Mouse (Mus musculus) ES-Bruce4 (cell line): Measurements from ENCODE around the gene 1700113H08Rik.

Experiments used
- EP300 ChIP-seq: IDR thresholded peaks from 2 replicates; pipeline ENCODE4 v1.6.1; 2011; ENCODE audit warnings: low read depth, low read length; ENCODE audit not compliant: insufficient read depth
- POLR2A ChIP-seq: IDR thresholded peaks from one replicate; pipeline ENCODE4 v1.8.1; 2011; ENCODE audit warnings: low read length; ENCODE audit not compliant: insufficient read depth

DNA sequence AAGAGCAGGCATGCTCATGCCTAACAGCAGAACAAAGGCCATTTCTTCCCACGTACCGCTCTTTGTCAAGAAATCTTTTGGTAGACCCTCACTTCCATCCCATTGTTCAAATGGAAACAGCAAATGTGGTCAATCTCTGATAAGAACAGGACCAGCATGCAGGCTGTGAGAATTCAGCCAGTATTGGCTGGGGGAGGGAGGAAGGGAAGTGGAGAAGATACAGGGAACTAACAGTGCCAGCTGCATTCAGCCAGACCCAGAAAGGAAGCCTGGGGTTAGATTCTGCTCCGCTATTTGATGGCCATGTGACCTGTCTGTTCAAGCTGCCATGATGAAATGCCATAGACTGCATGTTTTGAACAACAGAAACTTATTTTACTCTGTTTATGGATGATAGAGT is 18.0 kb upstream of the 1700113H08Rik start:
- TF ChIP-seq POLR2A (no peak), EP300 (no peak)
